Mouse (Mus musculus) forebrain, embryonic 12.5 days (tissue): ENCODE measurements at regions not wholly inside any gene's neighbourhood (a gene's known extent, or its start where the extent isn't known, plus 50 kb on each side); places are given as distances from the start of the nearest gene placed in this dataset.
A peak's percentile ranks its signal among the peaks of the same experiment; 100 is the strongest.

Experiments
- ATAC-seq: fragments of 200-750 bp; cut with Nextera tagmentation; 2 replicates; pipeline ENCODE4 v1.8.0; 2017; ENCODE audit warnings: moderate TSS enrichment; ENCODE audit not compliant: low FRiP score
- H3K27ac ChIP-seq: fragments of 300-500 bp; sonication (generic); 2 replicates; pipeline ENCODE4 v1.5.1; 2016; ENCODE audit warnings: mild to moderate bottlenecking
- H3K27me3 ChIP-seq: fragments of 300-500 bp; sonication (generic); 2 replicates; pipeline ENCODE4 v1.6.1; 2016; ENCODE audit warnings: mild to moderate bottlenecking
- H3K36me3 ChIP-seq: fragments of 300-500 bp; sonication (generic); replicated peaks from 2 replicates; pipeline ENCODE4 v1.6.1; 2016; ENCODE audit warnings: mild to moderate bottlenecking
- H3K4me1 ChIP-seq: fragments of 300-500 bp; sonication (generic); 2 replicates; pipeline ENCODE4 v1.6.1; 2016
- H3K4me2 ChIP-seq: fragments of 300-500 bp; sonication (generic); 2 replicates; pipeline ENCODE4 v1.6.1; 2016; ENCODE audit warnings: mild to moderate bottlenecking, moderate library complexity
- H3K4me3 ChIP-seq: fragments of 300-500 bp; sonication (generic); replicated peaks from 2 replicates; pipeline ENCODE4 v1.5.1; 2016; ENCODE audit warnings: mild to moderate bottlenecking
- H3K9ac ChIP-seq: fragments of 300-500 bp; sonication (generic); 2 replicates; pipeline ENCODE4 v1.6.1; 2016; ENCODE audit warnings: mild to moderate bottlenecking
- H3K9me3 ChIP-seq: fragments of 300-500 bp; sonication (generic); 2 replicates; pipeline ENCODE4 v1.6.1; 2016
- WGBS: fragments of 180-500 bp; shearing (Covaris S2); methylation state at CpG from one replicate; pipeline ENCODE4 v1.1.7; 2016; 5-methylcytosine and 5-hydroxymethylcytosine counted together

- no peaks in the 10 kb centered on the region for H3K36me3 ChIP-seq
- H3K27ac ChIP-seq: no peak overlapping the region
- no peak overlapping the region for H3K9ac ChIP-seq
- no peaks in the 10 kb centered on the region for H3K9me3 ChIP-seq
- H3K4me3 ChIP-seq: no peak overlapping the region
- no peak for ATAC-seq
- WGBS: 63% methylated on average over 3 of the region's 3 CpGs
- H3K27me3 ChIP-seq: no peaks in the 10 kb centered on the region
- no peak overlapping the region for H3K4me2 ChIP-seq
- H3K4me1 ChIP-seq: no peaks in the 10 kb centered on the region
Measured at GRCm38 (mm10) chr16:24296790-24297189, 96.5 kb upstream of the Lpp start.

GRCm38 (mm10) chr16:24295626-24296440 lies 97.5 kb upstream of the Lpp start:
- H3K27me3 ChIP-seq: no peaks in the 10 kb centered on the region
- H3K36me3 ChIP-seq: no peaks in the 10 kb centered on the region
- H3K27ac ChIP-seq: no peak overlapping the region
- no peak overlapping the region for H3K4me2 ChIP-seq
- H3K4me1 ChIP-seq: no peaks in the 10 kb centered on the region
- H3K9ac ChIP-seq: no peak overlapping the region
- H3K4me3 ChIP-seq: no peak overlapping the region
- no peak for ATAC-seq
- 81% methylated on average over 7 of the region's 7 CpGs for WGBS
- H3K9me3 ChIP-seq: no peaks in the 10 kb centered on the region

- 61% methylated on average over 3 of the region's 3 CpGs for WGBS
- no peak for ATAC-seq
- no peaks in the 10 kb centered on the region for H3K27me3 ChIP-seq
Measured at GRCm38 (mm10) chr16:24284215-24284614, 109.1 kb upstream of the Lpp start.

GRCm38 (mm10) chr16:24282194-24282683 lies 111.1 kb upstream of the Lpp start:
- Histone ChIP-seq H3K4me2 (no peak overlapping the region), H3K9ac (no peak overlapping the region), H3K27ac (no peak overlapping the region), H3K9me3 (no peaks in the 10 kb centered on the region), H3K27me3 (no peaks in the 10 kb centered on the region), H3K36me3 (no peaks in the 10 kb centered on the region), H3K4me3 (no peak overlapping the region), H3K4me1 (peaks cover 8% of the 10 kb centered on the region; the same call in 1 of the 2 replicates)
- peak; percentile 77; the same call in 1 of the 2 replicates for ATAC-seq
- 15% methylated on average over 6 of the region's 6 CpGs for WGBS

More at GRCm38 (mm10) chr16:24284215-24284614, 109.1 kb upstream of the Lpp start:
- Histone ChIP-seq H3K27ac (no peak overlapping the region), H3K9ac (no peak overlapping the region), H3K36me3 (no peaks in the 10 kb centered on the region), H3K4me2 (no peak overlapping the region), H3K9me3 (no peaks in the 10 kb centered on the region), H3K4me3 (no peak overlapping the region), H3K4me1 (peaks cover 8% of the 10 kb centered on the region; the same call in 1 of the 2 replicates)

GRCm38 (mm10) chr16:24281561-24281960 lies 111.7 kb upstream of the Lpp start:
- Histone ChIP-seq H3K4me2 (no peak overlapping the region), H3K9ac (no peak overlapping the region), H3K4me3 (no peak overlapping the region), H3K9me3 (no peaks in the 10 kb centered on the region), H3K4me1 (peaks cover 8% of the 10 kb centered on the region; the same call in 1 of the 2 replicates), H3K27ac (no peak overlapping the region), H3K36me3 (no peaks in the 10 kb centered on the region), H3K27me3 (no peaks in the 10 kb centered on the region)
- ATAC-seq: no peak
- 77% methylated on average over 5 of the region's 5 CpGs for WGBS

- Histone ChIP-seq H3K9ac (no peak overlapping the region), H3K9me3 (no peaks in the 10 kb centered on the region), H3K36me3 (no peaks in the 10 kb centered on the region), H3K4me1 (peaks cover 8% of the 10 kb centered on the region; the same call in 1 of the 2 replicates), H3K27me3 (no peaks in the 10 kb centered on the region), H3K4me3 (no peak overlapping the region), H3K4me2 (no peak overlapping the region), H3K27ac (no peak overlapping the region)
- 92% methylated on average over 7 of the region's 7 CpGs for WGBS
- ATAC-seq: no peak
Measured at GRCm38 (mm10) chr16:24277857-24278256, 115.5 kb upstream of the Lpp start.

GRCm38 (mm10) chr16:24262701-24263100 lies 130.6 kb upstream of the Lpp start:
- WGBS: 89% methylated on average over 6 of the region's 6 CpGs
- ATAC-seq: no peak
- no peaks in the 10 kb centered on the region for H3K36me3 ChIP-seq
- H3K9me3 ChIP-seq: no peaks in the 10 kb centered on the region
- no peak overlapping the region for H3K9ac ChIP-seq
- no peak overlapping the region for H3K4me2 ChIP-seq
- H3K4me1 ChIP-seq: no peaks in the 10 kb centered on the region
- H3K27ac ChIP-seq: no peak overlapping the region
- no peaks in the 10 kb centered on the region for H3K27me3 ChIP-seq
- H3K4me3 ChIP-seq: no peak overlapping the region

- Histone ChIP-seq H3K9me3 (no peaks in the 10 kb centered on the region), H3K27ac (no peak overlapping the region), H3K4me1 (no peaks in the 10 kb centered on the region), H3K4me2 (no peak overlapping the region), H3K27me3 (no peaks in the 10 kb centered on the region), H3K9ac (no peak overlapping the region), H3K4me3 (no peak overlapping the region), H3K36me3 (no peaks in the 10 kb centered on the region)
- WGBS: 85% methylated on average over 3 of the region's 3 CpGs
- no peak for ATAC-seq
Measured at GRCm38 (mm10) chr16:24259711-24260230, 133.5 kb upstream of the Lpp start.

- no peak for ATAC-seq
- 74% methylated on average over 1 of the region's 1 CpGs for WGBS
Measured at GRCm38 (mm10) chr16:24258991-24259390, 134.3 kb upstream of the Lpp start.

GRCm38 (mm10) chr16:24255037-24255436 lies 138.3 kb upstream of the Lpp start:
- H3K4me1 ChIP-seq: no peaks in the 10 kb centered on the region
- WGBS: 73% methylated on average over 10 of the region's 10 CpGs
- no peaks in the 10 kb centered on the region for H3K27me3 ChIP-seq
- H3K9me3 ChIP-seq: no peaks in the 10 kb centered on the region
- H3K36me3 ChIP-seq: no peaks in the 10 kb centered on the region
- no peak overlapping the region for H3K27ac ChIP-seq
- H3K4me3 ChIP-seq: no peak overlapping the region
- H3K4me2 ChIP-seq: no peak overlapping the region
- no peak for ATAC-seq
- no peak overlapping the region for H3K9ac ChIP-seq

More at GRCm38 (mm10) chr16:24258991-24259390, 134.3 kb upstream of the Lpp start:
- Histone ChIP-seq H3K27me3 (no peaks in the 10 kb centered on the region), H3K9me3 (no peaks in the 10 kb centered on the region), H3K4me2 (no peak overlapping the region), H3K36me3 (no peaks in the 10 kb centered on the region), H3K9ac (no peak overlapping the region), H3K27ac (no peak overlapping the region), H3K4me1 (no peaks in the 10 kb centered on the region), H3K4me3 (no peak overlapping the region)

GRCm38 (mm10) chr16:24254590-24254989 lies 138.7 kb upstream of the Lpp start:
- Histone ChIP-seq H3K9ac (no peak overlapping the region), H3K9me3 (no peaks in the 10 kb centered on the region), H3K27me3 (no peaks in the 10 kb centered on the region), H3K4me2 (no peak overlapping the region), H3K27ac (no peak overlapping the region), H3K4me1 (no peaks in the 10 kb centered on the region), H3K36me3 (no peaks in the 10 kb centered on the region), H3K4me3 (no peak overlapping the region)
- no peak for ATAC-seq

- no peak overlapping the region for H3K9ac ChIP-seq
- H3K4me2 ChIP-seq: no peak overlapping the region
- no peaks in the 10 kb centered on the region for H3K36me3 ChIP-seq
- no peaks in the 10 kb centered on the region for H3K4me1 ChIP-seq
- no peak overlapping the region for H3K27ac ChIP-seq
- no peak overlapping the region for H3K4me3 ChIP-seq
- no peaks in the 10 kb centered on the region for H3K27me3 ChIP-seq
- ATAC-seq: no peak
- H3K9me3 ChIP-seq: no peaks in the 10 kb centered on the region
- 83% methylated on average over 4 of the region's 4 CpGs for WGBS
Measured at GRCm38 (mm10) chr16:24254143-24254542, 139.2 kb upstream of the Lpp start.

GRCm38 (mm10) chr16:24247291-24247690 lies 146.0 kb upstream of the Lpp start:
- Histone ChIP-seq H3K4me2 (no peak overlapping the region), H3K4me3 (no peak overlapping the region), H3K27ac (no peak overlapping the region), H3K9me3 (no peaks in the 10 kb centered on the region), H3K4me1 (no peaks in the 10 kb centered on the region), H3K36me3 (no peaks in the 10 kb centered on the region), H3K9ac (no peak overlapping the region), H3K27me3 (no peaks in the 10 kb centered on the region)
- 82% methylated on average over 5 of the region's 5 CpGs for WGBS
- ATAC-seq: no peak
